Mouse (Mus musculus) embryonic facial prominence, embryonic 13.5 days (tissue): ENCODE data around the gene Fosl1. TPM values are rescaled to one million over a fixed set of nuclear protein-coding genes. Genes with fewer than 3 reads are reported as not detected.
A peak's percentile ranks its signal among the peaks of the same experiment; 100 is the strongest.

Experiments used
- ATAC-seq: fragments of 200-750 bp; cut with Nextera tagmentation; 2 replicates; pipeline ENCODE4 v1.8.0; 2017; ENCODE audit warnings: low read depth; ENCODE audit not compliant: insufficient number of reproducible peaks, insufficient read depth, low FRiP score, low TSS enrichment
- H3K27ac ChIP-seq: fragments of 300-500 bp; sonication (generic); 2 replicates; pipeline ENCODE4 v1.5.1; 2015; ENCODE audit warnings: moderate library complexity, mild to moderate bottlenecking, inconsistent platforms
- H3K27me3 ChIP-seq: fragments of 300-500 bp; sonication (generic); 2 replicates; pipeline ENCODE4 v1.6.1; 2015; ENCODE audit warnings: mild to moderate bottlenecking, inconsistent platforms
- H3K36me3 ChIP-seq: fragments of 300-500 bp; sonication (generic); 2 replicates; pipeline ENCODE4 v1.6.1; 2015; ENCODE audit warnings: mild to moderate bottlenecking, inconsistent platforms
- H3K4me1 ChIP-seq: fragments of 300-500 bp; sonication (generic); 2 replicates; pipeline ENCODE4 v1.6.1; 2015; ENCODE audit warnings: inconsistent platforms
- H3K4me2 ChIP-seq: fragments of 300-500 bp; sonication (generic); 2 replicates; pipeline ENCODE4 v1.6.1; 2015; ENCODE audit warnings: moderate library complexity, mild to moderate bottlenecking, inconsistent platforms
- H3K4me3 ChIP-seq: fragments of 300-500 bp; sonication (generic); 2 replicates; pipeline ENCODE4 v1.5.1; 2015; ENCODE audit warnings: mild to moderate bottlenecking, inconsistent platforms
- H3K9ac ChIP-seq: fragments of 300-500 bp; sonication (generic); 2 replicates; pipeline ENCODE4 v1.6.1; 2015; ENCODE audit warnings: mild to moderate bottlenecking, inconsistent platforms
- H3K9me3 ChIP-seq: fragments of 300-500 bp; sonication (generic); 2 replicates; pipeline ENCODE4 v1.6.1; 2016; ENCODE audit warnings: inconsistent platforms
- WGBS: fragments of 180-500 bp; shearing (Covaris S2); methylation state at CpG from one replicate; pipeline ENCODE4 v1.1.7; 2015; ENCODE audit warnings: mixed read lengths; 5-methylcytosine and 5-hydroxymethylcytosine counted together
- polyA plus RNA-seq: library from polyadenylated mRNA; unstranded; fragments of >200 nt; fragmentation: Nextera tagmentation; extraction: Ambion mirVana; gene quantifications from 2 replicates; pipeline ENCODE4 v1.2.1, GENCODE M21; 2015

Gene Fosl1
- polyA plus RNA-seq, 1 experiment from 2014 or later = not detected

GRCm38 (mm10) chr19:5459896-5460295, 12.5 kb downstream of the Fosl1 start:
- peaks cover 7% of the 10 kb centered on the region; the same call in 1 of the 2 replicates for H3K27me3 ChIP-seq
- H3K4me2 ChIP-seq = peak overlapping the region; percentile 91
- peak overlapping the region; percentile 70; the same call in 1 of the 2 replicates for H3K27ac ChIP-seq
- H3K36me3 ChIP-seq = peaks cover 30% of the 10 kb centered on the region
- H3K9ac ChIP-seq = peak overlapping the region; percentile 79
- H3K9me3 ChIP-seq = no peaks in the 10 kb centered on the region
- peak overlapping the region; percentile 68 for H3K4me3 ChIP-seq
- no peak for ATAC-seq
- 37% methylated on average over 3 of the region's 3 CpGs for WGBS
- H3K4me1 ChIP-seq = peaks cover 45% of the 10 kb centered on the region

- Histone ChIP-seq H3K4me3 (peak within 1 kb of the TSS; percentile 68), H3K27me3 (peaks cover 7% of the 10 kb centered on the region; the same call in 1 of the 2 replicates), H3K4me2 (peak within 1 kb of the TSS; percentile 91), H3K9ac (peak within 1 kb of the TSS; percentile 79), H3K9me3 (no peaks in the 10 kb centered on the region), H3K4me1 (peaks cover 39% of the 10 kb centered on the region), H3K36me3 (peaks cover 35% of the 10 kb centered on the region), H3K27ac (peak within 1 kb of the TSS; percentile 70)
- WGBS = under 1% methylated on average over 32 of the region's 32 CpGs
- 0 out of 2 replicates have a peak, but pooled peaks have one; percentile 53 for ATAC-seq
Observed at GRCm38 (mm10) chr19:5460465-5460911, 13.1 kb downstream of the Fosl1 start, which contains the start of gene Fibp. Gene Fibp (plus strand): TSS chr19:5460615.

GRCm38 (mm10) chr19:5461411-5461810, 14.1 kb downstream of the Fosl1 start:
- Histone ChIP-seq H3K9me3 (no peaks in the 10 kb centered on the region), H3K9ac (peak overlapping the region; percentile 79), H3K4me3 (peak overlapping the region; percentile 68), H3K27ac (no peak overlapping the region), H3K4me2 (peak overlapping the region; percentile 91), H3K27me3 (peaks cover 7% of the 10 kb centered on the region; the same call in 1 of the 2 replicates), H3K36me3 (peaks cover 45% of the 10 kb centered on the region), H3K4me1 (peaks cover 30% of the 10 kb centered on the region)
- 85% methylated on average over 6 of the region's 6 CpGs for WGBS
- no peak for ATAC-seq

GRCm38 (mm10) chr19:5463212-5463611, 15.9 kb downstream of the Fosl1 start:
- peaks cover 7% of the 10 kb centered on the region; the same call in 1 of the 2 replicates for H3K27me3 ChIP-seq
- WGBS = 86% methylated on average over 9 of the region's 9 CpGs
- H3K4me3 ChIP-seq = no peak overlapping the region
- peaks cover 61% of the 10 kb centered on the region for H3K36me3 ChIP-seq
- no peak for ATAC-seq
- no peak overlapping the region for H3K27ac ChIP-seq
- no peaks in the 10 kb centered on the region for H3K9me3 ChIP-seq
- H3K9ac ChIP-seq = no peak overlapping the region
- no peak overlapping the region for H3K4me2 ChIP-seq
- H3K4me1 ChIP-seq = peaks cover 22% of the 10 kb centered on the region

- peak overlapping the region; percentile 44; the same call in 1 of the 2 replicates for H3K27ac ChIP-seq
- 0 out of 2 replicates have a peak, but pooled peaks have one; percentile 29 for ATAC-seq
- no peaks in the 10 kb centered on the region for H3K9me3 ChIP-seq
- WGBS = 40% methylated on average over 15 of the region's 15 CpGs
- H3K27me3 ChIP-seq = peaks cover 4% of the 10 kb centered on the region; the same call in 1 of the 2 replicates
- peak overlapping the region; percentile 65 for H3K9ac ChIP-seq
- peak overlapping the region; percentile 29 for H3K4me3 ChIP-seq
- peaks cover 61% of the 10 kb centered on the region for H3K36me3 ChIP-seq
- H3K4me2 ChIP-seq = peak overlapping the region; percentile 63
- peaks cover 25% of the 10 kb centered on the region for H3K4me1 ChIP-seq
Observed at GRCm38 (mm10) chr19:5463791-5464562, 16.6 kb downstream of the Fosl1 start.

GRCm38 (mm10) chr19:5465037-5465436, 17.7 kb downstream of the Fosl1 start:
- H3K4me3 ChIP-seq = no peak overlapping the region
- H3K4me1 ChIP-seq = peaks cover 22% of the 10 kb centered on the region
- WGBS = 94% methylated on average over 8 of the region's 8 CpGs
- ATAC-seq = no peak
- no peak overlapping the region for H3K27ac ChIP-seq
- no peaks in the 10 kb centered on the region for H3K9me3 ChIP-seq
- no peak overlapping the region for H3K4me2 ChIP-seq
- 0 out of 2 replicates have a peak overlapping the region, but pooled peaks have one; percentile 65 for H3K9ac ChIP-seq
- no peaks in the 10 kb centered on the region for H3K27me3 ChIP-seq
- peaks cover 61% of the 10 kb centered on the region for H3K36me3 ChIP-seq

GRCm38 (mm10) chr19:5466916-5467500, 19.7 kb downstream of the Fosl1 start:
- WGBS = 90% methylated on average over 6 of the region's 6 CpGs
- H3K9ac ChIP-seq = no peak overlapping the region

GRCm38 (mm10) chr19:5468374-5468773, 21.0 kb downstream of the Fosl1 start, which contains the start of gene Ctsw:
Gene Ctsw (minus strand): TSS chr19:5468507.
- WGBS = 54% methylated on average over 5 of the region's 5 CpGs
- H3K4me2 ChIP-seq = no peak within 1 kb of the TSS
- ATAC-seq = no peak
- H3K36me3 ChIP-seq = peaks cover 44% of the 10 kb centered on the region
- H3K4me3 ChIP-seq = no peak within 1 kb of the TSS
- no peak within 1 kb of the TSS for H3K27ac ChIP-seq
- H3K4me1 ChIP-seq = peaks cover 12% of the 10 kb centered on the region
- no peaks in the 10 kb centered on the region for H3K9me3 ChIP-seq
- no peaks in the 10 kb centered on the region for H3K27me3 ChIP-seq
- H3K9ac ChIP-seq = peak within 1 kb of the TSS; percentile 49; the same call in 1 of the 2 replicates

More at GRCm38 (mm10) chr19:5466916-5467500, 19.7 kb downstream of the Fosl1 start:
- Histone ChIP-seq H3K4me2 (no peak overlapping the region), H3K9me3 (no peaks in the 10 kb centered on the region), H3K4me3 (no peak overlapping the region), H3K27ac (no peak overlapping the region), H3K4me1 (peaks cover 12% of the 10 kb centered on the region), H3K27me3 (no peaks in the 10 kb centered on the region), H3K36me3 (peaks cover 58% of the 10 kb centered on the region)
- no peak for ATAC-seq

GRCm38 (mm10) chr19:5471846-5472245, 24.5 kb downstream of the Fosl1 start:
- Histone ChIP-seq H3K36me3 (peaks cover 15% of the 10 kb centered on the region), H3K27me3 (no peaks in the 10 kb centered on the region), H3K4me2 (no peak overlapping the region), H3K27ac (peak overlapping the region; percentile 49), H3K4me1 (peaks cover 24% of the 10 kb centered on the region), H3K9me3 (no peaks in the 10 kb centered on the region), H3K9ac (peak overlapping the region; percentile 54; the same call in 1 of the 2 replicates), H3K4me3 (no peak overlapping the region)
- WGBS = 39% methylated on average over 5 of the region's 5 CpGs
- no peak for ATAC-seq

- Histone ChIP-seq H3K9me3 (no peaks in the 10 kb centered on the region), H3K27me3 (no peaks in the 10 kb centered on the region), H3K27ac (0 out of 2 replicates have a peak overlapping the region, but pooled peaks have one; percentile 95), H3K4me2 (peak overlapping the region; percentile 91; the same call in 1 of the 2 replicates), H3K4me1 (peaks cover 32% of the 10 kb centered on the region), H3K9ac (no peak overlapping the region), H3K36me3 (peaks cover 14% of the 10 kb centered on the region), H3K4me3 (no peak overlapping the region)
- ATAC-seq = no peak
- WGBS = 83% methylated on average over 3 of the region's 3 CpGs
Observed at GRCm38 (mm10) chr19:5472857-5473256, 25.5 kb downstream of the Fosl1 start.

- Histone ChIP-seq H3K27me3 (no peaks in the 10 kb centered on the region), H3K4me2 (peak within 1 kb of the TSS; percentile 91), H3K27ac (peak within 1 kb of the TSS; percentile 95), H3K36me3 (peaks cover 21% of the 10 kb centered on the region), H3K9ac (peak within 1 kb of the TSS; percentile 93), H3K9me3 (no peaks in the 10 kb centered on the region), H3K4me3 (peak within 1 kb of the TSS; percentile 75), H3K4me1 (peaks cover 29% of the 10 kb centered on the region)
- under 1% methylated on average over 22 of the region's 22 CpGs for WGBS
- ATAC-seq = peak; percentile 65
Observed at GRCm38 (mm10) chr19:5473720-5474119, 26.4 kb downstream of the Fosl1 start, which contains the start of gene Efemp2. Gene Efemp2 (plus strand): TSS chr19:5473954.
